Mouse (Mus musculus): ENCODE data around the gene Slc1a2.

Gene Slc1a2

GRCm38 (mm10) chr2:102812756-102813155 is 154.3 kb downstream of the Slc1a2 start:
- no peak for DNase-seq (ENCODE audit: low read depth in 2 of 2, low spot score in 2 of 2)

- DNase-seq (ENCODE audit: low read depth in 2 of 2, low spot score in 2 of 2) = no peak
Observed at GRCm38 (mm10) chr2:102815289-102815809, 156.9 kb downstream of the Slc1a2 start.

GRCm38 (mm10) chr2:102820225-102820711 is 161.8 kb downstream of the Slc1a2 start:
- no peak for DNase-seq (ENCODE audit: low read depth in 2 of 2, low spot score in 2 of 2)

- DNase-seq (ENCODE audit: low read depth in 2 of 2, low spot score in 2 of 2) = no peak
Observed at GRCm38 (mm10) chr2:102820790-102821189, 162.3 kb downstream of the Slc1a2 start.

- DNase-seq (ENCODE audit: low read depth in 2 of 2, low spot score in 2 of 2) = no peak
Observed at GRCm38 (mm10) chr2:102822036-102822435, 163.6 kb downstream of the Slc1a2 start.

GRCm38 (mm10) chr2:102825961-102826633 is 167.6 kb downstream of the Slc1a2 start:
- DNase-seq (ENCODE audit: low read depth in 2 of 2, low spot score in 2 of 2) = no peak

- no peak for DNase-seq (ENCODE audit: low read depth in 2 of 2, low spot score in 2 of 2)
Observed at GRCm38 (mm10) chr2:102827841-102828240, 169.4 kb downstream of the Slc1a2 start.

GRCm38 (mm10) chr2:102828381-102828780 is 169.9 kb downstream of the Slc1a2 start:
- no peak for DNase-seq (ENCODE audit: low read depth in 2 of 2, low spot score in 2 of 2)

DNA sequence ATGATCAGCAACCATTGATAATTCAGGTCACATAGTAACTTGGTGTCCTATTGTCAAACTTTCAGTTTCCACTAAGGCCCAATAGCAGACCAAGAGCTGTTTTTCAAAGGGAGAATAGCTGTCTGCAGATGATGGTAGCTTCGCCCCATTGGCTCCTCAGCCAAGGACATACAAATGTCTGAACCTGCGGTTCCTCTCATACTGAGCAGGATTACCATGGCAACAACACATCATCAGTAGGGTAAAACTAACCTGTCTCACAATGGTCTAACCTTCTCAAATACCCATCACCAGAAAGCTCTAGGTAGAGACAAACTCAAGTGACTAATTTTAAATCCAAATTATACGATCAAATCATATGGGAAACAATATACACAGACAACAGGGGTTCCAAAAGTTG is 170.7 kb downstream of the Slc1a2 start:
- DNase-seq (ENCODE audit: low read depth in 2 of 2, low spot score in 2 of 2) = peak; percentile 77 to 85

DNA sequence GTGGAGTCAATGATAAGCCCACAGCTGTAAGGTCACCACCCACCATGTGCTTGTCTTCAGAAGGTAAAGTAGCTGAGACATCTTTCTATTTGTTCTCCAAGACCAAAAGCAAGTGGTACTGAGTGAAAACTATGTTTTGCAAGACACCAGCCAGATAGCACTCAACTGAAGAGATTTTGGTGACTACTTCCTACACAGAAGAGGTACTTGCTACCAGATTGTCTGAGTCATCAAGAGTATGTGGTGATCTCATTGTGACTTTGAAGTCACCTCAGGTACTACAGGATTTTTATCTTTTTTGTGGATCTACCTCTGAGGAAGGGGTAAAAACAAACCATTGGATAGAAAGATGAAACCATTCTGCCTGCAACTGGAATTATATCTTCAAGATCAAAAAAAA is 173.1 kb downstream of the Slc1a2 start:
- no peak for DNase-seq (ENCODE audit: low read depth in 2 of 2, low spot score in 2 of 2)

GRCm38 (mm10) chr2:102838179-102838578 is 179.7 kb downstream of the Slc1a2 start:
- no peak for DNase-seq (ENCODE audit: low read depth in 2 of 2, low spot score in 2 of 2)
